Mouse (Mus musculus) neural tube, embryonic 14.5 days (tissue): Measurements from ENCODE around the gene Il2rb. TPM values are rescaled to one million over a fixed set of nuclear protein-coding genes. Genes with fewer than 3 reads are reported as not detected.

ENCODE experiments used
- ATAC-seq: fragments of 200-750 bp; cut with Nextera tagmentation; 2 replicates; pipeline ENCODE4 v1.8.0; 2017; ENCODE audit warnings: low read depth, mild to moderate bottlenecking, moderate TSS enrichment, moderate library complexity
- H3K27ac ChIP-seq: fragments of 300-500 bp; sonication (generic); 2 replicates; pipeline ENCODE4 v1.5.1; 2014; ENCODE audit warnings: low read depth, mild to moderate bottlenecking, control low read depth, low read length, moderate library complexity, mixed read lengths
- H3K27me3 ChIP-seq: fragments of 300-500 bp; sonication (generic); 2 replicates; pipeline ENCODE4 v1.6.1; 2014; ENCODE audit warnings: low read length; ENCODE audit not compliant: control insufficient read depth, insufficient read depth
- H3K36me3 ChIP-seq: fragments of 300-500 bp; sonication (generic); 2 replicates; pipeline ENCODE4 v1.6.1; 2014; ENCODE audit warnings: low read length, mixed read lengths; ENCODE audit not compliant: control insufficient read depth, insufficient read depth
- H3K4me1 ChIP-seq: fragments of 300-500 bp; sonication (generic); 2 replicates; pipeline ENCODE4 v1.6.1; 2014; ENCODE audit warnings: low read length; ENCODE audit not compliant: control insufficient read depth, insufficient read depth
- H3K4me2 ChIP-seq: fragments of 300-500 bp; sonication (generic); 2 replicates; pipeline ENCODE4 v1.6.1; 2014; ENCODE audit warnings: mild to moderate bottlenecking, low read depth, low read length, control low read depth
- H3K4me3 ChIP-seq: fragments of 300-500 bp; sonication (generic); 2 replicates; pipeline ENCODE4 v1.5.1; 2014; ENCODE audit warnings: low read depth, low read length, control low read depth, mixed read lengths
- H3K9ac ChIP-seq: fragments of 300-500 bp; sonication (generic); replicated peaks from 2 replicates; pipeline ENCODE4 v1.6.1; 2014; ENCODE audit warnings: low read depth, mild to moderate bottlenecking, control low read depth, low read length, mixed read lengths
- H3K9me3 ChIP-seq: fragments of 300-500 bp; sonication (generic); 2 replicates; pipeline ENCODE4 v1.6.1; 2016; ENCODE audit warnings: low read length; ENCODE audit not compliant: control insufficient read depth
- WGBS: fragments of 180-500 bp; shearing (Covaris S2); extraction: QIAGEN DNeasy Blood & Tissue Kit; methylation state at CpG from one replicate; pipeline ENCODE4 v1.1.7; 2014; 5-methylcytosine and 5-hydroxymethylcytosine counted together
- polyA plus RNA-seq: library from polyadenylated mRNA; unstranded; fragments of >200 nt; fragmentation: Nextera tagmentation; extraction: Ambion mirVana; gene quantifications from 2 replicates; pipeline ENCODE4 v1.2.1, GENCODE M21; 2014

The Il2rb gene
- polyA plus RNA-seq, 1 experiment from 2014 or later: 0.11 TPM

DNA sequence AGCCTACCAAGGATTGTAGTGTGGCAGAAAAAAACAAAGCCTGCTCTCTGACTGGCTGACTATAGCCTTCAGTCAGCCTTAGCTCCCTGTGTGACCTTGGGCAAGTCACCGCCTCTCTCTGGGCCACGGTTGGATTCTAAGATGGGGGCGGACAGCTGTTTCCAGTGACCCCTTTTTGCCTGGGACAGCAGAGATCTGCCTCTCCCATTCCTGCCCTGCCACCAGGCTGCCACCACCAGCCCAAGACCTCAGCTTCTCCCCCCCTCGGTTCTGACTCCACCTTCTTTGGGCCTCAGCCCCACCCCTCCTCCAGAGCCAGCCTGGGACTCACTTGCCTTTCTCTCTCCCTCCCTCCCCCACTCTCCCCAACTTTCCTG, 57.1 kb downstream of the Il2rb start:
- no peak for ATAC-seq
- 55% methylated on average over 4 of the region's 4 CpGs for WGBS
- H3K27me3 ChIP-seq: no peaks in the 10 kb centered on the region
- H3K9ac ChIP-seq: no peak overlapping the region
- no peak overlapping the region for H3K27ac ChIP-seq
- H3K36me3 ChIP-seq: peaks cover 15% of the 10 kb centered on the region
- no peak overlapping the region for H3K4me2 ChIP-seq
- peaks cover 16% of the 10 kb centered on the region for H3K4me1 ChIP-seq
- H3K4me3 ChIP-seq: no peak overlapping the region
- no peaks in the 10 kb centered on the region for H3K9me3 ChIP-seq

DNA sequence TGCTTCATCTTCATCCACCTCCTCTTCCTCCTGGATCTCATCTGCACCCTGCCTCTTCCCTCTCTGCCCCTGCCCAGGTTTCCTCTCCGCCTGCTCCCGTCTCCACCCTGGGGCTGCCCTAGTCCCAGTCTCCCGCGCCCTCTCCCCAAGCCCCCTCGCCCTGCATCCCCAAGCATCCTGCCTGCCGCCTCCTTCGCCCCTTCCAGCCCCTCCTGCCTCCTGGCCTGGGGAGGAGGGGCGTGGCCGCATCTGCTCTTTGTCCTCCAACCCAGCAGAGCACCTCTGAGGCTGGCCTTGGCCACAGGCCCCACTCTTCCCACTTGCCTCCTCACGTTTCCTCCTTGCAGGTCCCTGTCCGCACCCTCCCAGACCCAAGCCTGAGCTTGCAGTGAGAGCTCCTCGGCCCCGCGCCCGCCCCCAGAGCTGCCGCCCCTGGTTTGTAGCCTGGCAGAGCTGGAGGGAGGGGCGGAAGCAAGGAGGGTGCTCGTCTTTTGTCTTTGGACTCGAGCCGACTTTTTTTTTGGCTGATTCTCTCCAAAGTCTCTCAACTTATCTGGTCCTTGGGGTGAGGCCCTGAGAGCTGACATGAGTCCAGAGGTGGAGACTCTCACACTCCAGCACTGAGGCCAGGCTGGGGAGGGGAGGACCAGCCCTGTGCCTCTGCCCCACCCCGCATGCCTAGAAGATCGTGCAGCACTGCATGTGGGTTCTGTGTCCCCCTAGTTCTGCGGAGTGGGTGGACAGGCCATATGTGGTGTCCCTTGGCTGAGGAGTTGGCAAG, 57.6 kb downstream of the Il2rb start:
- peak; percentile 1; the same call in 1 of the 2 replicates for ATAC-seq
- Histone ChIP-seq H3K4me3 (no peak overlapping the region), H3K4me2 (peak overlapping the region; percentile 42), H3K9ac (0 out of 2 replicates have a peak overlapping the region, but pooled peaks have one; percentile 32), H3K27ac (peak overlapping the region; percentile 57; the same call in 1 of the 2 replicates), H3K4me1 (peaks cover 16% of the 10 kb centered on the region), H3K27me3 (no peaks in the 10 kb centered on the region), H3K9me3 (no peaks in the 10 kb centered on the region), H3K36me3 (peaks cover 15% of the 10 kb centered on the region)
- 20% methylated on average over 23 of the region's 23 CpGs for WGBS

DNA sequence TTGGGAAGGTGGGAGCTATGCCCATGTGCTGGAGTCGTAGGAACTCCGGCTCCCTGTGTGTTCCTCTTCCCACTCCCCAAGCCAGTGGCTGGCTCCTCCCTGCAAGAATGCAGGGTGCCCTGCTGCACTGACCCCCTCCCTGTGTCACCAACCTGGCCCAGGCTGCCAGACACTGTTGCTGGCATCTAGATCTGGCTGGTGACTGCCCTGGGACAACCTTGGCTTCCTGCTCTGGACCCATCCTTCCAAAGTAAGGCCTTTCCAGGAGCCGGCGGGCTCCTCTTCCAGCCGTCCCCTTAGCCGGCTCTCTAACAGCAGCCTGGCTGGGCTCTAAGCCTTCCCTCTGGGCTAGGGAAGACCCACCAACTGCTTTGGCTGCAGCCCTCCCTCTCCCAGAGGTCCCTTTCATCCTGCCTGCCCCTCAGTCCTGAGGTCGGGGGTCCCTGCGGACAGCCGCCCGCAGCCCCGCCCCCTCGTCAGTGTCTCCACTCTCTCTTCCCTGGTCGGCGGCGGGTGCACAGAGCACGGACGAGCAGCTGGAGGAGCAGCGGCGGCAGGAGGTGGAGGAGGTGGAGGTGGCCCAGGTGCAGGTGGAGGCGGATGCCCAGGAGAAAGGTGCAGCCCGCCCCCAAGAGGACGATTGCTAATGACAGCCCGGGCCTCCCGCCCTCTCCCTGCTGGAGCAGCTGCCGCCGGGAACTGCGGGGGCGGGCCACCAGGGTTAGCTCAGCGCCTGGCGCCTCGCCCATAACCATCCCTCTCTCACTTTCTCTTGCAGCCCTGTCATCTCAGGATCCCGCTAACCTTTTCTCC, 58.5 kb downstream of the Il2rb start:
- H3K27ac ChIP-seq: peak overlapping the region; percentile 57
- 11% methylated on average over 29 of the region's 32 CpGs for WGBS
- H3K9ac ChIP-seq: 0 out of 2 replicates have a peak overlapping the region, but pooled peaks have one; percentile 37
- peaks cover 16% of the 10 kb centered on the region for H3K4me1 ChIP-seq
- H3K36me3 ChIP-seq: peaks cover 15% of the 10 kb centered on the region
- peak overlapping the region; percentile 12; the same call in 1 of the 2 replicates for H3K4me3 ChIP-seq
- no peaks in the 10 kb centered on the region for H3K27me3 ChIP-seq
- peak; percentile 48; the same call in 1 of the 2 replicates for ATAC-seq
- no peaks in the 10 kb centered on the region for H3K9me3 ChIP-seq
- peak overlapping the region; percentile 42 for H3K4me2 ChIP-seq

DNA sequence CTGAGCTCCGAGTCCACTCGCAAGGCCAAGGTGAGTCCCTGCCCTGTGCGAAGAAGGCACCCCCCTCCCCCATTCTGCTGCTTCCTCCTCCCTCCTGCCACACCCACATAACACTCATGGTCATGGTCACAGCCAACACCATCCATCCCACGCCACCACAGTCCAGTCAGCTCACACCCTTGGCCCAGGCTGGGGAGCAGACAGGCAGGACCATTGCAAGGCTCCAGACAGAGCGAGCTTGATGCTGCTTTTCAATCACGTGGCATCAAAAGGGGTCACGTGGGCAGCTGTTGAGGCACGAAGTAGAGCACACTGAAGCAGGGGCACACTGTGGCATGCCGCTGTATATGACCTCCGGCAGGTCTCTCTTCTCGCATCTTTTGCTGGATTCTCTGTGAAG, 59.4 kb downstream of the Il2rb start:
- Histone ChIP-seq H3K4me1 (peaks cover 16% of the 10 kb centered on the region), H3K9ac (no peak overlapping the region), H3K9me3 (no peaks in the 10 kb centered on the region), H3K27ac (no peak overlapping the region), H3K4me2 (no peak overlapping the region), H3K4me3 (no peak overlapping the region), H3K27me3 (no peaks in the 10 kb centered on the region), H3K36me3 (peaks cover 22% of the 10 kb centered on the region)
- ATAC-seq: no peak
- 79% methylated on average over 11 of the region's 11 CpGs for WGBS

DNA sequence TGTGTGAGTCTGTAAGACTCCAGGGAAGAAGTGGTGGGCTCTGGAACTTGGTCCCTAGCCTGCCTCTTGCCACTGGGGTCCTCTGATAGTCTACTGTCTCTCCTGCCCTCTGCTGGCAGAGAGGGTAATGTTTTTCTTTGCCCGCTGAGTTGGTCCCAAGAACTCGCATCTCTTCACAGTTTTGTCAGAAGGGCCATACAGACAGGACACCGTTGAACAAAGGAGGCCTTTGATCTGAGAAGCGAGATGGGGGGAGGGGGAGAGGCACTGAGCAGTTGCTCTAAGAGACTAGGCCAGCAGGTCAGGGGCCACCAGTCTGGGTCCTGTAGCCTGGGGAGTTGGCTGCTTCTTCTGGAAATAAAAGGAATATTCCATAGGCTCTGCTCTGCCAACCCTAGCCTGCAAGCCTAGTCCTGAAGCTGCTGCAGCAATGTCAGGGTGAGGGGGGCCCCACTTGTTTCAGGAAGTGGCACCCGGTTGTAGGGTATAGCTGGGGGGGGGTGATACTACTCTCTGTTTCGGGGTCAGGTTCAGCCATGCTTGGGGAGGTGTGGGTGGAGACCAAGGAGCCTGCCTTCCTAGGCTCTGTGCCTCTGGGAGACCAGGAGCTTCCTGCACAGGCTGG, 60.1 kb downstream of the Il2rb start:
- Histone ChIP-seq H3K36me3 (peaks cover 22% of the 10 kb centered on the region), H3K4me3 (no peak overlapping the region), H3K4me2 (no peak overlapping the region), H3K9ac (no peak overlapping the region), H3K27ac (no peak overlapping the region), H3K27me3 (no peaks in the 10 kb centered on the region), H3K9me3 (no peaks in the 10 kb centered on the region), H3K4me1 (peaks cover 22% of the 10 kb centered on the region)
- WGBS: 27% methylated on average over 6 of the region's 6 CpGs
- peak; percentile 3; the same call in 1 of the 2 replicates for ATAC-seq

DNA sequence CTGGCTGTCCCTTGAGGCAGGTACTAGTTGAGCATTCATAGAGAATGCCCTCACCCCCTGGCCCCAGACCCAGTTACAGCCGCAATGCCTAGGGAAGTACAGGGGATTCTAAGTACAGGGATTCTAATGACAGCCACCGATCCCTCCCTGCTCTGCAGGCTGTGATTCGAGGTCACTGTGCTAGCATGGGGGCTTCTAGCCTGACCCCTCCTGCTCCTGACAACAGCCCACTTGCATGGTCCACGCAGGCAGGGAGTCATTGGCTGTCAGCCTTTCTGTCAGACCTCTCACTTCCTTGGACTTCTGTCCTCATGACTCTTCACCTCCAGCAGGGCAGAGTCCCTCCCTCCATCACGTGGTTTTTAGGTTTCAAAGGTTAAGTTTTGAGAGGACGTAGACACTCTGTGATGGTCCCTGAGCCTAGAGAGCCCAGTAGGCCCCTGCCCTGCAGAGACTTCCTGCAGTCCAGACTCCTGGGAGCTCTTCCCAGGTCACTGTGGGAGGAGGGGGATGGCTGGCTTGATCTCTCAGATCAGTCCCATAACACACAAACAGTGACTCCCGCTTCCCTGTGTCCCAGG, 63.4 kb downstream of the Il2rb start:
- Histone ChIP-seq H3K36me3 (peaks cover 22% of the 10 kb centered on the region), H3K9ac (no peak overlapping the region), H3K9me3 (no peaks in the 10 kb centered on the region), H3K27ac (no peak overlapping the region), H3K4me3 (no peak overlapping the region), H3K27me3 (no peaks in the 10 kb centered on the region), H3K4me2 (no peak overlapping the region), H3K4me1 (peaks cover 22% of the 10 kb centered on the region)
- 84% methylated on average over 7 of the region's 7 CpGs for WGBS
- ATAC-seq: no peak

DNA sequence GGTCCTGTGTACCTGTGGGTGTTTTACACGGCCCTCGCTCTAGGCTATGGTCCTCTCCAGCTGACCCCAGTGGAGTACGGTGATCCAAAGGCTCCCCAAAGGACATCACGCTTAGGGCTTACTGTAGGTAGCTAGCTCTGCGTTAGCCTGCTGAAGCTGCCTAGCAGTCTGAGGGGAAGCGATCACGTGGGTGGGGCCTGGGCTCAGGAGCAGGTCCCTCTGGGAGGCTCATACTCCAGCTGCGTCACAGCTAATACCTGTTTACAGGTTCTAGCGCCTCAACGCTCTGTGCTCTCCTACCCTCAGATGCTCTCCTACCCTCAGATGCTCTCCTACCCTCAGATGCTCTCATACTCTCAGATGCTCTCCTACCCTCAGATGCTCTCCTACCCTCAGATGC, 64.2 kb downstream of the Il2rb start:
- Histone ChIP-seq H3K4me2 (no peak overlapping the region), H3K9me3 (no peaks in the 10 kb centered on the region), H3K36me3 (peaks cover 22% of the 10 kb centered on the region), H3K27ac (no peak overlapping the region), H3K4me3 (no peak overlapping the region), H3K27me3 (no peaks in the 10 kb centered on the region), H3K4me1 (peaks cover 15% of the 10 kb centered on the region), H3K9ac (no peak overlapping the region)
- no peak for ATAC-seq
- 79% methylated on average over 10 of the region's 10 CpGs for WGBS

DNA sequence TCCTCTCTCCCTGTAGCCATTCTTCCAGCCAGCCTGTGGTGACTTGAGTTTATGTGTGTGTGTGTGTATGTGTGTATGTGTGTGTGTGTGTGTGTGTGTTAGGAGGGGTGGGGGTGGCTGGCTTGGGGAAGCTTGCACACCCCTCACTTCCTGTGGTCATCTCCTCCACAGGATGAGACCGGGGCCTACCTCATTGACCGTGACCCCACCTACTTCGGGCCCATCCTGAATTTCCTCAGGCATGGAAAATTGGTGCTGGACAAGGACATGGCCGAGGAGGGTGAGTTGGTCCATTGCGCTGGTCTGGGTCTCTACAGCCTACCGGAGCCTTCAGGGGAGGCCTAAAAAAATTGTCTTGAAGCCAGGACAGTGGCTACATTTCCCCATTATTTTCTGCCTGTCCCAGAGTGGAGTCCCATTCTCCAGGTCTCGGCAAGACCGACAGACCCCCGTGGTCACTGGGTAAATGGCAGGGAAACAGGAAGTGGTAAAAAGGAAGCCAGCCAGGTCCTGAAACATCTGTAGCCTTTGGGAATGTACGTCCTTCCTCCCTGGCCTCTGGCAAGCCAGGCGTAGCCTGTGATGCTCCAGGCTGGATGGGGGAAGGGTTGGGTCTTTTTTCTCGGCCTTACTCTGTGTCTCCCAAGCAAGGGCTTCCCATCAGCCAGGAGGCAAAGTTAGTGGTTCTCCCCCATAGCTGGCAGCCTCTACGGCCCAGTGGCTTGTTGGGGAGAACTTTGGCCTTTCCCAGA, 65.0 kb downstream of the Il2rb start:
- Histone ChIP-seq H3K36me3 (peaks cover 17% of the 10 kb centered on the region), H3K4me3 (no peak overlapping the region), H3K9me3 (no peaks in the 10 kb centered on the region), H3K9ac (no peak overlapping the region), H3K4me2 (peak overlapping the region; percentile 89), H3K27ac (no peak overlapping the region), H3K27me3 (no peaks in the 10 kb centered on the region), H3K4me1 (peaks cover 15% of the 10 kb centered on the region)
- no peak for ATAC-seq
- WGBS: 89% methylated on average over 13 of the region's 13 CpGs
